Mouse (Mus musculus) thymus, postnatal 14 days (tissue): ENCODE measurements around the gene Ltb4r2.
A peak's percentile ranks its signal among the peaks of the same experiment; 100 is the strongest.

Experiments
- DNase-seq: peaks from one replicate; pipeline ENCODE4 v3.0.0; 2021

The Ltb4r2 gene

GRCm38 (mm10) chr14:55761163-55761562 lies at the start of gene Ltb4r2:
Gene Ltb4r2, plus strand, starts transcription at chr14:55761428.
- DNase-seq = no peak

DNA sequence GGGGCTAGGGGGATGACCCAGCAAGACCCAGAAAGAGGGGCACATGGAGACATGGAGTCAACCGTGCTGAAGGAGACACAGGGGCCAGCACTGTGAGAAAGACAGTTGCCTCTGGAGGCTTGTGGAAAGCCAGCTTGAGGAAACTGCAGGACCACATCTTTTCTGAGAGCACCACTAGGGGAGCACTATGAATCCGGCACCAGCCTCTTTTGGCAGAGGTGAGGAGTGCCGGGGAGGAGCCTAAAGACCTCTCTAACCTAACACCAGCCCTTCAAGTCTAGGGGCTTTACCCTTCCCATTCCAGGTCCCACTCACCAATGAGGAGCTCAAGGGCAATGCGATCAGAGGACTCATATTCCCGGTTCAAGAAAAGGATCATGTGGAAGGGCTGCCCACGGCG lies 49.4 kb upstream of the Ltb4r2 start:
- DNase-seq = no peak

- no peak for DNase-seq
Observed at GRCm38 (mm10) chr14:55713007-55713728, 48.1 kb upstream of the Ltb4r2 start.

GRCm38 (mm10) chr14:55713729-55714122 lies 47.5 kb upstream of the Ltb4r2 start, which contains the start of gene Tgm1:
Gene Tgm1, minus strand, starts transcription at chr14:55713926.
- DNase-seq = no peak

- no peak for DNase-seq
Observed at GRCm38 (mm10) chr14:55714893-55715292, 46.3 kb upstream of the Ltb4r2 start.

DNA sequence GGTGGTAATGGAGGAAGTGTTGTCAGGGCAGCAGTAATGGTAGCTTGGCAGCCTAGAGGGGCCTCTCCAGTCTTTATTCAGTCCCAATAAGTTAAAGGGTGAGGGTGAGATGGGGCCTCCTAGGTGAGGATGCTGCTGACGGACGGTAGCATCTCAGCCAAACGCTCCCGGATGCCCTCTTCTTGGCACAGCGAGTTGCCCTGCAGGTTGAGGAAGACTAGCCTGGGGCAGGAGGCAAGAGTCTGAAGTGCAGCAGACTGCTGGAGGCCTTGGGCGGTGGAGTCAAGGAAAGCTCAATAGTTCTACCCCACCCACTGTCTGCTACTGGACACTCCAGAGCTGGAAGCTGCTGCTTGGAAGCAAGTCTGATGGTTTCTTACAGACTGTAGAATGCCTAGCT lies 45.0 kb upstream of the Ltb4r2 start:
- no peak for DNase-seq

- no peak for DNase-seq
Observed at GRCm38 (mm10) chr14:55716884-55717283, 44.3 kb upstream of the Ltb4r2 start.

GRCm38 (mm10) chr14:55719737-55720136 lies 41.5 kb upstream of the Ltb4r2 start:
- DNase-seq = no peak

- DNase-seq = no peak
Observed at GRCm38 (mm10) chr14:55720666-55721065, 40.6 kb upstream of the Ltb4r2 start.

DNA sequence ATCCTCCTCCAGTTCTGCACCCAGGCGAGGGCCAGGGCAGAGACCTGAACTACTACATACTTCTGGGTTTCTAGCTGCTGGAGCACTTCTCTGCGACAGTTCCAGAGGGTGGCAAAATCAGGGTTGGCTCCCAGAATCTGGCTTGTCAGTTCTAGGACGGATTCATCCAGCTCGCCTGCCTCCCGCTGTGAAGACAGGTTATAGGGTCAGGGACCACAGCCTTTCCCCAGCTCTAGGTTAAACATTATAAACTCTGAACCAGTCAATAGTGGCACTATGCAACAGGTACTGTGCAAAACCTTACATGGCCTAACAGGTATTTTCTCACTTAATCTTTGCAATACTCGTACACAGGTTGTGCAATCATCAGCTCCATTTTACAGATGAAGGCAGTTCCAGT lies 40.2 kb upstream of the Ltb4r2 start:
- DNase-seq = no peak

DNA sequence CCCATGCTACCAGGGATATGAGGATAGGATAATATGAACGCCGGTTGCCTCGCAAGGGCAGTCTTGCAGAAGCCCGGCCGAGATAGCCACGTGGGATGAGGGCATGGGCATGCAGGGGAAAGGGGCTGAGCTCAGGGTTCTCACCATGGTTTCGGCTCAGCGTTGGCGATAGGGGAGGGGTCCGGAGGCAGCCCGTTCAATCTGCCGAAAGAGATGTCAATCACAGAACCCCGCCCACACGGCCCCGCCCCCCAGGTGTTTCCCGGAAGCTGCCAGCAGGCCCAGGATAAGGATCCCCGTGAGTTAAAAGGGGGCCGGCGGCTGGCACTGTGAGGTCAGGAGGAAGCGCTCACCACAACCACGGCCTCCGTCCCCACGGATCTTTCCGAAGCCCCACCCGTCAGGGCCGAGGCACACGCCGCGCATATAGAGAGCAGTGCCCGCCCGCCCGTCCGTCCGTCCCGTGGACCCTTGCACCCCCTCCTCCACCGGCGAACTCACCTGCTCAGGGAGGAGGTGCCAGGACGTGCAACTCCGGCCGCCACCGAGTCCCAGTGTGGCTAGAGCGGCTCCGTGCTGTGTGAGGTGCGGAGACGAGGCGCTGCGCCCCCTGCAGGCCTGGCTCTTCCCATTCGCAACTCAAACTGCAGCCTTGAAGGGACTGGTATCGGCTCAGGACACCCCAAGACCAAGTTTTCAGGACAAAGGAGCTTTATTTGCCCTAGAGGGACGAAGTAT lies 39.4 kb upstream of the Ltb4r2 start, which contains the start of gene Rabggta:
Gene Rabggta (minus strand): TSS at position 564 of the 738 bp plus-strand sequence.
- peak; percentile 99 for DNase-seq

- DNase-seq = no peak
Observed at GRCm38 (mm10) chr14:55722438-55722945, 38.7 kb upstream of the Ltb4r2 start.

- no peak for DNase-seq
Observed at GRCm38 (mm10) chr14:55723433-55723832, 37.8 kb upstream of the Ltb4r2 start.

DNA sequence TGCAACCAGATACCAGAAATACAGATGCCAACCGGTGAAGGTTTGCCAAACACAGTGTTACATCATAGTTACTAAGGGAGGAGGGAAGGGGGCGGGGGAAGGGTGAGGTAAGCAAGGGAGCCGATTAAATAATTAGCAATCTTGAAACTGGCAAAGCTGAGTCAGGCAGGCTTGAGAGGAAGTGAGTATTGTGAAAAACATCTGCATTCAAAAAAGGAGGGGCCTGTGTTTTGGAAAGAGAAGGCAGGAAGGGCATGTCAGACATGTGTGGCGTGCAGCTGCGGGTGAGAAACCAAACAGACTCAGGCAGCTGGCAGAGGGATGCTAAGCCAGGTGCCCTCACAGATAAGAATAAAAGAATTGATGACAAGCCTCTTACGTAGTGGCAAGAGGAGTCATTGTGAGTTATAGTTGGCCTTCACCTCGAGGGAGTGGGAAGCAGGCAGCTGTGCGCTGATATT lies 36.8 kb upstream of the Ltb4r2 start:
- peak; percentile 83 for DNase-seq

DNA sequence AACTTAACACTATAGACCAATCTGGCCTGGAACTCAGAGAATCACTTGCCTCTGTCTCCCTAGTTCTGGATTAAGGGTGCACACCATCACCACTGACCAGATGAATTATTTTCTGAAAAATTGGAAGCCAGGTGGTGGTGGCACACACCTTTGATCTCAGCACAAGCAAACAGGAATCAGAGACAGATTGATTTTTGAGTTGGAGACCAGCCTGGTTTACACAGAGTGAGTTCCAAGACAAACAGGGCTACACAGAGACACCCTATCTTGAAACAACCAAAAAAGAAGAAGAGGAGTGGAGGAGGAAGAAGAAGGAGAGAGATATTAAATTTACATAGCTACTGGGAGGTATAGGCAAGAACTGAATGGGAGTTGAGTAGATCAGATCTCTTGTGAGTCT lies 35.0 kb upstream of the Ltb4r2 start:
- no peak for DNase-seq

- no peak for DNase-seq
Observed at GRCm38 (mm10) chr14:55727889-55728685, 33.1 kb upstream of the Ltb4r2 start.

DNA sequence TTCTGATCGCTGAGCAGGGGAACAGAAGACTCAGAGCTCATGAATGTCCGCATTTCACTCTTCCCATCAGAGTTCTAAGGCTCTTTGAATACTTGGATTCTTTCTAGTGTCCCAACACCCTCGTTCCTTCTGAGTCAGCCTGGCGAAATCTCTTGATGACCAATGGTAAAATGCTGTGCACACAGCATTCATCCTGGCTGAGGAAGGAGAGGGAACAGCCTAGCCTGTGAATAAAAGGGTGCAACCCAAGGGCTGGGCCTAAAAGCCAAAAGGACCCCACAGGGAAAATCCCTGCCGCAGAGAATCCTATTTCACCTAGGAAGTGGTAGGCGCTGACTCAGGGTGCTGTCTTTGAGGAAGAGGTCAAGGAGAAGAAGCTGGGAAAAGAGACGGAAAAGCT lies 31.1 kb upstream of the Ltb4r2 start:
- DNase-seq = no peak

DNA sequence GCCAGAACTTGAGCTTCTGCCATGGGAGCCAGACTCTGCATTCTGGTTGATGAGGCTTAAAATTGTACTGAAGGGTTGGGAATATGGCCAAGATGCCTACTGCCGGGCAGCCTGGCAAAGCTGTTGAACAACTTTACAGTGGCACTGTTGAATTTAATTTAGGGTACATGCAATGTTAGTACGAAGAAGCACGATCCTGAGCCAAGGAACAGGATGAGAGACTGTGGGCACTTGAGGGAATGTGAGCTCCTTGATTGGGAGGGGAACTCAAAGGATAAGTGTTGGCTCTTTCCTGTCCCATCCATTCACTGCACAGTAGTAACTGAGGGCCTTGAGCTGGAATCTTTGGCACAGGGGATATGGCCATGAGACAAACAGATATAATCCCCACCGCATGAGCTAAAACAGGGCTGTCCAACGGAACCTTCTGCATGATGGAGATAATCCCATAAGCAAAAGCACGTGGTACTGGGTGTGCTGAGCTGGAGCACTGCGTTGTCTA lies 30.6 kb upstream of the Ltb4r2 start:
- no peak for DNase-seq

DNA sequence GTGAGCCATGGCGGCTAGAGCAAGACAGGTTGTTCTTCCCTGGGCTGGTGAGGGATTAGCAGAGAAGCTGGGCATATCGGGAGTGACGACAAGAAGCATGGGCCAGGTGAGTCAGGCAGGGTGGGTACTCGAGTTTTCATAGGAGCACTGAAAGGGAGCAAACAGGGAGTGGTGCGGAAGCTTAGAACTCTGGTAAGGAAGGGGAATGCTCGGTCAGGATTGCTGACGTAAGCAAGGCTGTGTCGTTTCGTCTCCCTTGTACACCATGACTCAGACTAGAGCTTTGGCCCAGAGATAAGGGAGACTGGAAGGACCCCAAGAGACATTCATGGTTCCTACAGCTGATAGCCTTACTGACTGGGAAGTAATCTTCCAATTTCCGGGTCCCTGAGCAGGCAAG lies 27.3 kb upstream of the Ltb4r2 start:
- DNase-seq = no peak

- no peak for DNase-seq
Observed at GRCm38 (mm10) chr14:55734869-55735268, 26.4 kb upstream of the Ltb4r2 start.

DNA sequence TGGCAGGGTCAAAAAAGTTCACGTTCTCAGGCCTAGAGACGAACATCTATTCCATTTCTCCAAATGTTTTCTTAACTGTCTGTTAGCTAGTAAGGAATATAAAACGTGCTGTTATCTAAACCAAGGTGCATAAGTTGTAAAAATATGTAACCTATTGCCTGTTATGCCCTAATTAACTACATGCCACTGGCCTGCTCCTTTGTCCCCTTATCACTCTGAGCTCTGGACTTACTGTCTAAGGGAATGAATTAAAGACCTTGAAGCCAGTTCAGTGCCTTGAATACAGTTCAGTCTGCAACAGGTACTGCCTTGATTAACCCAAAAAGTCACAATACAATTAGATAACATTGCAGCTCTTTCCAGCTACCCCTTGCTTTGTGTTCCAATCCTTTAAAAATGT lies 25.9 kb upstream of the Ltb4r2 start:
- no peak for DNase-seq

GRCm38 (mm10) chr14:55735758-55736157 lies 25.5 kb upstream of the Ltb4r2 start:
- DNase-seq = no peak
